Mouse (Mus musculus) lung, postnatal 0 days (tissue): ENCODE measurements at regions not wholly inside any gene's neighbourhood (a gene's known extent, or its start where the extent isn't known, plus 50 kb on each side); places are given as distances from the start of the nearest gene placed in this dataset.

Source experiments
- CTCF ChIP-seq: IDR thresholded peaks from 2 replicates; pipeline ENCODE4 v1.5.1; 2016; ENCODE audit warnings: antibody characterized with exemption, mild to moderate bottlenecking
- EP300 ChIP-seq: IDR thresholded peaks from 2 replicates; pipeline ENCODE4 v1.6.1; 2016; ENCODE audit warnings: antibody characterized with exemption, mild to moderate bottlenecking, control low read depth

DNA sequence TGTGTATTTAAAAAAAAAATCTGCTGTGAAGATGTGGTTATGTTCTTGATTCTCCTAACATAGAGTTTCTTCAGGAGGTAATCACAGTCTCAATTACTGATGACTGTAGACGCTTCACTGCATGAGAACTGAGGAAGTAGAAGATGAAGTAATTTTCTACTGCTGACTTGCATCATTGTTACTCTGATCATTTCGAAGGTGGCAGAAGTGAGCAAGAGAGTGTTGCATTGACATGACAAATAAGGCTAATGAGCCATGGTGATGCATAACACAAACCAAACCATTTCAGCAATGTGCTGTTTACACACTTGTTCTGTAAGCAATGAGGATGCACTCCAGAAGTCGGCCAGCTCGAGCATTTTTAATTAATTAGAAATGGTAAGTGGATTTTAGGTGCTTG is 138.6 kb downstream of the St8sia4 start:
- TF ChIP-seq CTCF: no peak
- TF ChIP-seq EP300: no peak
